Mouse (Mus musculus) gastrocnemius, adult 18-20 months (tissue): ENCODE data around the gene 4833420G17Rik. TPM values are rescaled to one million over a fixed set of nuclear protein-coding genes. Genes with fewer than 3 reads are reported as not detected.
A peak's percentile ranks its signal among the peaks of the same experiment; 100 is the strongest.
"Not testable (repeated sequence)": the region's sequence is repeated elsewhere in the genome, so short reads cannot be mapped to it uniquely, and the experiment has no call there.

ENCODE experiments used
- DNase-seq: peaks from one replicate; pipeline ENCODE4 v3.0.0; 2021; ENCODE audit warnings: low spot score
- long read RNA-seq, 2 experiments: library from polyadenylated mRNA; stranded (forward); transcript quantifications; one replicate each; pipeline ENCODE4 v2.0.0; 2021
- total RNA-seq, 2 experiments: library from RNA; stranded (reverse); gene quantifications; 2 replicates each; pipeline ENCODE4 v1.2.3; 2021

The 4833420G17Rik gene
- 1 to 10 TPM; 4.3 to 7.0 TPM for total RNA-seq
- long read RNA-seq, experiment 1, transcript 4833420G17Rik-201 (13 exons, 2,565 nt) = major isoform, 6 of 11 reads
- long read RNA-seq, experiment 1, partial matches to known transcripts = 0 of 11 reads
- long read RNA-seq, experiment 1, other reads (novel, unspliced or antisense) = 5 of 11 reads
- long read RNA-seq, experiment 2, partial matches to known transcripts = 0 of 1 reads
- long read RNA-seq, experiment 2, other reads (novel, unspliced or antisense) = 1 of 1 reads

DNA sequence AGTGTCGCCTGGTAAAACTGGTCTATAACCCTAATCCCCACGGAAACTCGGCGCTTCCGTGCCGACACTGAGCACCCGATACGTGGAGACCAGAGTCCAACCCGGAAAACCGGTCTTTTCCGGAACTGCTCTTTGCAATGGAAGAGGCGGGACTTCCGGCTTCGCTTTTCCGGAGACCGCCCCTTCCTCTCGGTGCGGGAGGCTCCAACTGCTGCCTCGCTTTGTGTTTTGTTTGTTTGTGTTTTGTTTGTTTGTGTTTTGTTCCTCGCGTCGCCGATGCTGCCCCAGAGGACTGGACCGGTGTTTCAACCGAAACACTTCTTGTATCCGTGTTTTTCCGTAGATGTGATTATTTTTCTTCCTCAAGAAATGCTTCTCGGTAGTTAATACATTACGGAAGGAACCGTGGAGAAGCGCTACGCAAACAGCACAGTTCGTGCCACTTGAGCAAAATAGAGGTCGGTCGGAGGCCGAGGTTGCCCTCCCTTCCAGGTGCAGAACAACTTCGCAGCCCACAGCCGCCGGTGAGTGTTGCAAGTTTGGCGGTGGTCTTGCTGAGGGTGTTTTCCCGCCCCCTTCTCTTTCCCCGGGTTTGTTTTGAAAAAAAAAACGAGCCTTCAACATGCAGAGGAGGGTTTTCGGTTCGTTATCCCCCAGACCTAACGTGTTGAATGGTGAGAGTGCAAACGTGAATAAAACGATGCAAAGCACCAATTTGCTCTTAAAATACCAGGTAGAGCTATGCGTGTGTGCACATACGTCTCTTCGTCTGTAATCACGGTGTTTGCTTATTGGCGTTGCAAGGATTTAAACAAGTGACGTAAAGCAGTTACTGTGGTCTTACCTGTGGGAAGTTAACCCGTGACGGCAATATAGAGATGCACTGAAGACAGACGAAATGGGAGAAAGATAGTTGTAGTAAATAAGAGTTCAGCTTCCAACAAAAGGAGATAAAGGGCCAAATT, at the start of gene 4833420G17Rik:
TSS of gene 4833420G17Rik (plus strand) at position 173 of the 965 bp plus-strand sequence.
- DNase-seq = peak; percentile 90

DNA sequence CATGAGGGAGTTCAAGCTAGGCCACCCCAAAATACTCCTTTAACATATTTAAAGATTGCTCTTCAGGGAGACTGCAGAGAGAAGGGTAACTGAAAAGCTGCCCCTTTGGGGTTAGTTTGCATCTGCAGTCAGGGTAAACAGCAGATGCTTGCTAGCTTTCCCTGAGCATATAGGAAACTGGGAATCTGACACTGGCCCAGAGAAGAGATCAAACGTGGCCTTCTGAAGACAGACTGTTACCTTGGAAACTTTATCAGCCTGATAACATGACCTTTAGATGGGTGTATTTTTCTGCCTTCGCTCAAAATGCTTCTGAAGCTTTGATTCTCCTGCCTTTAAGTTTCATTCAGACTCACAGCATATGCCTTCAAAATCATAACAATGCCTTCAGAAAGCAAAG, 49.5 kb upstream of the 4833420G17Rik start:
- DNase-seq = no peak

DNA sequence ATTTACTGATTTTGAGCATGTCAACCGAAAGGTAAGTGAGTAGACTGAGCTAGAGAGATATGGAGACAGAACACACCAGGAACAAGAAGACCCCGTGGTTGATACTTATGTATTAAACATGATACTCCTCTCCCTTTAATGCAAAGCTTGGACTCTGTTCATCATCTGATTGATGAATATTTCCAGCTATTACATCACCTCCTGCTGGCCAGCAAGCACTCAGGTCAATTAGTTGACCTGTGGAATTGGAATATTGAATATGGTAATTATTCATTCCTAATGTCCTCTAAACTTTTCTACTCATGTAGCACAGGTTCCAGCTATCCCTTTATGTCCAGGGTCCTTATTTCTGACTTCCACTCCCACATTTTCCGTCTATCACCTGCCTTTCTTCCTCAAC, 44.1 kb upstream of the 4833420G17Rik start:
- no peak for DNase-seq

DNA sequence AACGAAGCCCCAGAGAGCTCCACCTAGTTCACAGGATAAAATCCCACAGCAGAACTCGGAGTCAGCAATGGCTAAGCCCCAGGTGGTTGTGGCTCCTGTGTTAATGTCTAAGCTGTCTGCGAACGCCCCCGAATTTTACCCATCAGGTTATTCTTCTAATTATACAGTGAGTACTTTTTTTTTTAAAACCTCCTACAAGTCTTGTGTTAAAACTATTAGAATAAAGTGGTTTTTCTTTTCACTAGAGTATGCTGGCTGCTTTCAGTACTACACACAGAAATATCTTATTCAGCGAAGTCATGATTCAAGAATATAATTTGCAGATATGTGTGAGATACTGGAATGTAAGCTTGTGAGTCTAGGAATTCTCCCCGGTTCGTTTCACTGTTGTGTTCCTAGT, 32.4 kb upstream of the 4833420G17Rik start:
- no peak for DNase-seq

DNA sequence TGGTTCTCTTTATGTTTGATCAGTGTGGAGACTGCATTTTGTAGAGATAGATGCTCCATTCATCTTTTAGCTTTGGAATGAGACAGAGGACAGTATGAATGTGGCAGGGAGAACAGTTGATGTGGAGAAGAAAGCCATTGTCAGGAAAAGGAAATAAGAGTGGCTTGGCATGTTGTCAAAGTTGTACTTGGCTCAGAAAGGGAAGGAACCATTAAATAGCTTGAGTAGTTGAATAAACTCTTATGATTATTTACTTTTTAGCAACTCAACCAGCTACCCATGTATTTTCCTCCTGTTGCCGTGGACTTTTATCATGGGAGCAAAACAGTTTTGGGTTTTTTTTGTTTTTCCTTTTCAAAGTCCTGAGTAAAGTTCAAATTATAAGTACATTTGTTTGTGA, 30.5 kb upstream of the 4833420G17Rik start:
- DNase-seq = no peak

DNA sequence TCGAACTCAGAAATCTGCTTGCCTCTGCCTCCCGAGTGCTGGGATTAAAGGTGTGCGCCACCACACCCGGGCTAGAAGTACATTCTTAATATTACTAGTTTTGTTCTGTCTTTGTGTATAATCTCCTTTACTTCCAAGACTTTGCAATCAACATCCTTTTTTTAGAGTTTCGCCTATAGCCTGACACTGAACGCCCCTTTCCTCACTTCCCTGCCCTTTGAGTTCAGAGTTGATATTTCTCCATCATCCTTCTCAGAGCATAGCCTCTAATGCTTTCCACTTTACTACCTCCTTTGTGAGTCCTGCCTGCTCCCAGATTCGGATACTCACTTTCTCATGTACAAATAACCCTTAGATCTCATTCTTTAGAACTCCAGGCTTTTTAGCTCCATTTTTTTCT, 28.2 kb upstream of the 4833420G17Rik start:
- DNase-seq = no peak

DNA sequence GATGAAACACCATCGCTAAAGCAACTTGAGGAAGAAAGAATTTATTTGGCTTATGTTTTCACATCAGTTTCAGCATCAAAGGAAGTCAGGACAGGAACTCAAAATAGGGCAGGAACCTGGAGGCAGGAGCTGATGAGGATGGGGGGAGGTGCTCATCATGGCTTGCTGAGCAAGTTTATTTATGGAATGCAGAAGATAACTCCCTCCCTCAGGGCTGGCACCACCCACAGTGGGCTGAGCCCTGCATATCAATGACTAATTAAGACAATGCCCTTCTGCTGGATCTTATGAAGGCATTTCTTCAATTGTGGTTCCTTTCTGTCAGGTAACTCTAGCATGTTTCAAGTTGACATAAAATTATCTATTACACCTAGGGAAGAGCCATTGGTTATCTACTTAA, 20.3 kb upstream of the 4833420G17Rik start:
- DNase-seq = no peak

DNA sequence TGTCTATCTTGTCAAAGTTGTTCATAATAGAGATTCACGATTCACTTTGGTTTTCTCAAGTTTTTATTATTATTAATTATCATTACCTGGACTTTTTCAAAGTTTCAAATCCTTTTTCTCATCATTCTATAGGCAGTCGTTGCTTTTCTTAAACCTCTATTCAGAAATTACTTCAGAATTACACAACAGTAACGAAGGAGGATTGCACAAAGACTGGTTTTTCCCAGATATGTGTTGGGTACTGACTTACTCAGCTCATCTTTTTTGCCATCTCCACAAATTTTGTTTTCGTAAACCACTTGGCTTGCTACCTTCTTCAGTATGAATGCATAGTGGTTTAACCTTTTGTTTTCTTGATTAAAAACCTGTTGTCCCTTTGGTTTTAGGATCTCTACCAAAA, 9.0 kb upstream of the 4833420G17Rik start:
- DNase-seq = no peak

DNA sequence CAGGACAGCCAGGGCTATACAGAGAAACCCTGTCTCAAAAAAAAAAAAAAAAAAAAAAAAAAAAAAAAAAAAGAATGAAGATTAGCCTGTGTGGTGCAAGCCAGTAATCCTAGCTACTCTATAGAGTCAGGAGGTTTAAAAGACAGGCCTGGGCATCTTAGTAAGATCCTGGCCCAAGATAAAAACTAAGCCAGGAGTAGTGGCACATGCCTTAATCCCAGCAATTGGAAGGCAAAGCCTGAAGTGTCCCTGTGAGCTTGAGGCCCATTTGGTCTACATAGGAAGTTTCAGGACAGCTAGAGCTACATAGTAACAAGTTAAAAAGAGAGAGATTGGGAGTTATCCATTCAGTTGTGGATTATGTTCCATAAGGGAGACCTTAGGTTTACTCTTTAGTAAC, 7.5 kb upstream of the 4833420G17Rik start:
- no peak for DNase-seq

DNA sequence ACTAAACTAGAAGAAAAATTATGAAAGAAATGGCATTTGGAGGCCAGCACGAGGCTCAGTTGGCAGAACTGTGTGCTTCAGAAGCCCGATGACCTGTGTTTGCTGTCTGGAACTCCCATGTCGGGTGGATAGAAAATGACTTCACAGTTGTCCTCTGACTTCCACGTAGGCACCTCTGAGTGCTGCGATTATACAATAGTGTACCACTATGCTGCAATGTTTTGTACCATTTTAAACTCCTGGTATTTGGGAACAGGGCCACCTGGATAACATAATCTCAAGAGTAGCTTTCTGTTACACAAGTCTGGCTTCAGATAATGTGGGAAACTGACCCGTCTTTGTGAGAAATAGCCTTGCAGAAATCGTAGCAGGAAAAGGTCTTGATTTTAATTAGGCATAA, 6.2 kb upstream of the 4833420G17Rik start:
- DNase-seq = no peak

DNA sequence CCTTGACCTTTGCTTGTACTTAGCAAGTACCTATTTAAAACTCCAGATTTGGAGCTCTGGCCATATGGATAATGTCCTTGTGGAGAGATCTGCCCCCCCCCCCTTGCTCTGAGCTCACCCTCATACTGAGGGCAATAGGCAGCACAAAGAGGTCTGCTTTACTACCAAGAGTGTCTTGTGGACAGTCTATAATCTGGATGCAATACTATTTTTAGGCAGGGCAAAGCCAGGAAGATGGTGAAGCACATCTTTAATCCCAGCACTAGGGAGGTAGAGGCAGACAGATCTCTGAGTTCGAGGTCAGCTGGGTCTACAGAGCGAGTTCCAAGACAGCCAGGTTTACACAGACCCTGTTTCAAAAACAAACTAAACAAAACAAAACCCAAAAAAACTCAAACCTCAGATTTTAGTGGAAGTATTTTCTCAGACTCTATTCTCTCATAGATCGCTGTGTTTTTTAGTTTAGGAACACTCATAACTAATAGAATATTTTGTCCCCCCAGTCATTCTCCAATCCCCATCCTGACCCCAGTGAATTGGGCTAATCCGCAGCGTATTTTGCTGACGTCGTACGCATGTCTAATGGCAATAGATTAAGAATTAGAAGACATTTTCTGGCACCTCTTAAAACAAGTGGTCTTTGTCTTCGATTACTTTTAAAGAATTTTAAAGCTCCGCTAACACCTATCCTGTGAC, 520 bp upstream of the 4833420G17Rik start:
- no peak for DNase-seq

DNA sequence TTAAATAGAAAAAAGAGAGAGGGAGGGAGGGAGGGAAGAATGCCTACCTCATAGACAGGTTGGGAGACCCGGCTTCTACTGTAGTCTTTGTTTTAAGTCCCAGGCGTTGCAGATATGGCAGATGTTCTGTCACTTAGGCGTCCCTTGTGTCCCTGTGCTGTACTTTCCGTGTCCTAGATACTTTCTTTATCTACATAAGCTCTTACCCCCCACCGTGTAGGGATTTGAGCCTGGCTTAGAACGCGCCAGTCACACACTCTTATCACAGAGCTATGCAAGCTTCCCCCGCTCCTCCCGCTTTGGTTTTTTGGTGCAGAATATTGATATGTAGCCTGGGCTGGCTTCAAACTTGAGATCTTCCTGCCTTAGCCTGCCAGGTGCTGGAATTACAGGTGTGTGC, 14.1 kb downstream of the 4833420G17Rik start:
- DNase-seq = no peak

DNA sequence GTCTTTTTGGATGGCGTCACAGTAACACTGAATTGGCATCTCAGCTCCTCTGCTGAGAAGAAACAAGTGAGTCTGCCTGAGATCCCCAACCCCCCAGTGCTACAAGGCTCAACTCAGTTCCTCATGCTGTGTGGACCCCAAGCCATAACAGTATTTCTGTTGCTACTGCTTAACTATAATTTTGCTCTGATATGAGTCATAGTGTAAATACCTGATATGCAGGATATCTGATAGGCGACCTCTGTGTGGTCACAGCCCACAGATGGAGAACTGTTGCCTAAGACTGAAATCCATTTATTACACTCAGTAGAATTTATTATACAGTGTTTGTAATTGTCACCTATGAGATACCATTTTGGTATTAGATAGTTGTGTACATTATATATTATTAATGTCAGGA, 15.2 kb downstream of the 4833420G17Rik start:
- no peak for DNase-seq

DNA sequence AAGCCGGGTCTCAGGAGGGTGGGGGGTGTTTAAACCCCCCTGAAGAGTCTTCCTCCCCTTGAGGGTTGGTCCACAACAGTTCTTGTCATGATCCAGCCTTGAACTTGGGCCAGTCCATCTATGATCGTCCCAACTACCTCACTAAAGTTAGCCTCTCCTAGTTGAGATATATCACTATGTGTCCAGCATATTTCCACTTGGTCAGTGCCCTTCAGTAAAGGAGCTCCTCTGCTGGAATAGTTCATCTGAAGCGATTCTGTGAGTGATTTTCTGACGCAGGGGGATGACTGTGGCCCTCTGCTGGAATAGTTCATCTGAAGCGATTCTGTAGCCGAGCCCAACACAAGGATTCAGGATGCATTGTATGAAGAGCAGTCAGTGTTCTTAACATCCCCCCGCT, 24.8 kb downstream of the 4833420G17Rik start:
- no peak for DNase-seq

DNA sequence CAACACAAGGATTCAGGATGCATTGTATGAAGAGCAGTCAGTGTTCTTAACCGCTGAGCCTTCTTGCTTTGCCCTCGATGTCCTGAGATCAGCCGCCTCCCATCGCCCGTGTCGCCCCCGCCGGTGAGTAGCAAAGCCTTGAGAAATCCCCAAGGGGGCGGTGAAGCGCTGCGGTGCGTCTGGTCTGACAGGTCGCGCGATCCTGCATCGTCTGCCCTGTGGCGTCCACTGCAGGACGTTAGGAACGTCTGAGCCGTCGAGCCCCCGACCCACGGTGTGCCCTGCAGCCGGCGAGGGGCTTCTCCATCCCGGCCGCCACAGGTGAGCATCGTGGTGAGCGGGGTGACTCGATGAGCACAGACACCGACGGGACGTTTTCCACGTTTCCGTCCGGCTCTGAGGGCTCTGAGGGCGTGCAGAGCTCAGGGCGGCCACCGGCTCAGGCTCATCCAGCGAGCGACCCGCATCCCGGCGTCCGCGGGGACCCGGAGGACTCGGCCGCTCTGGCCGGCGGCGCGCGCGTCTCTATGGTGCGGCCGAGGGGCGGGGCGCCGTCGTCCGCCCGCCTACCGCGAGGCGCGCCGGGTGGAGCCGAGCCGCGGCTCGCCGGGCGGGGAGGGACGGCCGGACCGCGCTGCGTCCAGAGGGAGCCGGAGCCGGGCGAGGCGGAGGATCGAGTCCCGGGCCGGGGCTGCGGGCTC, 25.5 kb downstream of the 4833420G17Rik start, which contains the start of the genes Tmem267 and 3110070M22Rik:
TSS of gene Tmem267 (plus strand) at position 160 of the 701 bp plus-strand sequence.
TSS of gene 3110070M22Rik (minus strand) at position 504 of the 701 bp plus-strand sequence.
- peak; percentile 69 for DNase-seq

DNA sequence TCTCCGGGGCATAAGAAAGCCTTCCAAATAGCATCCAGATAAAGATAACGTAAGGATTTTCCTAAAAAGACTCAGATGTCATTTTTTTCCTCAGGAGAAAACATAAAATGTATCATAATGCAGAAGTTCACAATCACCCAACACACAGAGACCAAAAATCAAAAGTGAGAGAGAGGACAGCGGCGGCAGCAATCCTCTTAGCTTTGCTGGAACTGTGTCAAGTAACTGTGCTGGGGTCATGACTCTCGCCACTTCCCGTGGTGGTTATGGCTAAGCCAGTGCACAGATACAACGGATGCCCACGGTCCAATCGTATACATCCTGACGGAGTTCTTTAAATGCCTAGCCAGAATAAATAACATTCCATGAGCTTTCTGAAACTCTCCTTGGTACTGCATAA, 29.5 kb downstream of the 4833420G17Rik start:
- not testable (repeated sequence) for DNase-seq

DNA sequence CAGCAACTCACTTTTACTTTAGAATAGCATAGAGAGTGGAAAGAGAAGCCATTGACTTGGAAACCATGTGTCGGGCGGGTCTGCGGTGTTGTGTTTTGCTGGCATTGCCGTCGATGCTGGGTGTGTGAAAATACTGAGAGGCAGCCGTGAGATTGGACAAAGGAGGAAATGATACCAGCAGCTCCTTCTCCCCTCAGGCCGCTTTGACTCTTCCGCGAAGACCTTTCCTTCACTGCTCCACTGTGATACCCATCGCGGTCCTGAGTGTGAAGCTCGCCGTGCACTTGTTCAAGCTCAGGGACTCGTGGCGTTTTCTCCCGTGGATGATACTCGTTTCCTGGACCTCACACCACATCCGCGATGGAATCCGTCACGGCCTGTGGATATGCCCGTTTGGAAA, 32.4 kb downstream of the 4833420G17Rik start:
- DNase-seq = not testable (repeated sequence)
